Mouse (Mus musculus) heart, embryonic 11.5 days (tissue): ENCODE results near the gene Cabp1. TPM values are rescaled to one million over a fixed set of nuclear protein-coding genes. Genes with fewer than 3 reads are reported as not detected.
A peak's percentile ranks its signal among the peaks of the same experiment; 100 is the strongest.
"Not testable (repeated sequence)": the region's sequence is repeated elsewhere in the genome, so short reads cannot be mapped to it uniquely, and the experiment has no call there.

Experiments used
- ATAC-seq: fragments of 200-750 bp; cut with Nextera tagmentation; replicated peaks from 2 replicates; pipeline ENCODE4 v1.8.0; 2017; ENCODE audit warnings: moderate library complexity; ENCODE audit not compliant: insufficient number of reproducible peaks, low FRiP score, low TSS enrichment
- H3K27ac ChIP-seq: fragments of 300-500 bp; sonication (generic); 2 replicates; pipeline ENCODE4 v1.5.1; 2014; ENCODE audit warnings: mild to moderate bottlenecking, low read depth, low read length
- H3K27me3 ChIP-seq: fragments of 300-500 bp; sonication (generic); 2 replicates; pipeline ENCODE4 v1.6.1; 2014; ENCODE audit warnings: mild to moderate bottlenecking, low read length, mixed read lengths; ENCODE audit not compliant: control insufficient read depth, insufficient read depth
- H3K36me3 ChIP-seq: fragments of 300-500 bp; sonication (generic); 2 replicates; pipeline ENCODE4 v1.6.1; 2014; ENCODE audit warnings: mild to moderate bottlenecking, low read length, moderate library complexity, mixed read lengths; ENCODE audit not compliant: control insufficient read depth, insufficient read depth
- H3K4me1 ChIP-seq: fragments of 300-500 bp; sonication (generic); 2 replicates; pipeline ENCODE4 v1.6.1; 2014; ENCODE audit warnings: low read length; ENCODE audit not compliant: control insufficient read depth, insufficient read depth
- H3K4me2 ChIP-seq: fragments of 300-500 bp; sonication (generic); 2 replicates; pipeline ENCODE4 v1.6.1; 2014; ENCODE audit warnings: mild to moderate bottlenecking, moderate library complexity
- H3K4me3 ChIP-seq: fragments of 300-500 bp; sonication (generic); 2 replicates; pipeline ENCODE4 v1.5.1; 2014; ENCODE audit warnings: low read depth, low read length
- H3K9ac ChIP-seq: fragments of 300-500 bp; sonication (generic); 2 replicates; pipeline ENCODE4 v1.6.1; 2014; ENCODE audit warnings: mild to moderate bottlenecking, low read depth, low read length, moderate library complexity
- H3K9me3 ChIP-seq: fragments of 300-500 bp; sonication (generic); replicated peaks from 2 replicates; pipeline ENCODE4 v1.6.1; 2016; ENCODE audit warnings: low read length; ENCODE audit not compliant: control insufficient read depth
- WGBS: fragments of 180-500 bp; shearing (Covaris S2); extraction: QIAGEN DNeasy Blood & Tissue Kit; methylation state at CpG from one replicate; pipeline ENCODE4 v1.1.7; 2014; ENCODE audit not compliant: insufficient replicate concordance; 5-methylcytosine and 5-hydroxymethylcytosine counted together
- polyA plus RNA-seq: library from polyadenylated mRNA; unstranded; fragments of >200 nt; fragmentation: Nextera tagmentation; extraction: Ambion mirVana; gene quantifications from 2 replicates; pipeline ENCODE4 v1.2.1, GENCODE M21; 2014

Gene Cabp1
- polyA plus RNA-seq, 1 experiment from 2014 or later, result 0.63 TPM

DNA sequence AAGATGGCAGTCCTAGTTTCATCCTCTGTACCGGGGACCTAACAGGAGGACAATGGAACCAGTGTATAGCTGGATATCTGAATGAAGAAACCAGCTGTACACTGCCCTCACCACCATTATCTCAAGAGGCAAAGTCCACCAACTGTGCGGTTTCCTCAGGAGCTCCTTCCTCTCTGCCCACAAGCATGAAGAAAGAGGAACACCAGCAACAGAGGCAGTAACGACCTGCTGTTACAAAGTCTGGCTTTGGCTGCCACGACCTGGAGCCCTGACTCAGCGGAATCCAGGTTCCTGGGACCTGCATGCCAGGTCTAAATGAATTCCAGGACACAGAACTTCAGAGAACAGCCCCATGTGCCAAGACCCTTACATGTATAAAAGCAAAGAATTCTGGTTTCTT lies 38.4 kb downstream of the Cabp1 start:
- H3K4me1 ChIP-seq, result peaks cover 54% of the 10 kb centered on the region

DNA sequence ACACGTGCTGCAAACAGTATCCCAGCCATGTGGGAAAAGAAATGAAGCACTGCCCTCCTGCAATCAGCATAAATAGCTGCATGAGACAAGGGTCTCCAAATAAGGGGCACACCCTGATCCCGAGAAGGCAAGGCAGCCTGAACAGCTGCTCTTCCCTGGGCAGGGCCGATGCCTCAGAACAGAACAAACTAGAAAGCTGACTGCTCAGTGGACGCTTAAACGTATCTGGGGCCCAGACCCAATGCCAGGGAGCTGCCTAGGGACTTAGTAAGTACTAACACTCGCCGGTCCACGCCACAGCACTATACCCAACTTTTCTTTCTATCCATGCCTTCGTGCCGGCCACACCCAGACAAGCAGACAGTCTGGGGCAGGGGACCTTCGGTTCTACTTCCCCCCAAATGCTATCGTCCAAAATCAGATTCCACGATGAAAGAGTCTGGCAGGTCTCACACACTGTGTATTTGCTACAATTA lies 39.0 kb downstream of the Cabp1 start:
- Histone ChIP-seq H3K4me2 (peak overlapping the region; percentile 75), H3K36me3 (peaks cover 6% of the 10 kb centered on the region), H3K9ac (peak overlapping the region; percentile 97), H3K9me3 (no peaks in the 10 kb centered on the region), H3K4me1 (peaks cover 54% of the 10 kb centered on the region), H3K27me3 (no peaks in the 10 kb centered on the region), H3K4me3 (peak overlapping the region; percentile 100), H3K27ac (no peak overlapping the region)
- ATAC-seq, result no peak
- 60% methylated on average over 13 of the region's 13 CpGs for WGBS

More for the DNA sequence above, 38.4 kb downstream of the Cabp1 start:
- peak overlapping the region; percentile 75 for H3K4me2 ChIP-seq
- peak overlapping the region; percentile 24; the same call in 1 of the 2 replicates for H3K27ac ChIP-seq
- H3K9ac ChIP-seq, result peak overlapping the region; percentile 97
- WGBS, result 29% methylated on average over 5 of the region's 5 CpGs
- no peak for ATAC-seq
- no peaks in the 10 kb centered on the region for H3K9me3 ChIP-seq
- H3K4me3 ChIP-seq, result peak overlapping the region; percentile 100
- no peaks in the 10 kb centered on the region for H3K36me3 ChIP-seq
- H3K27me3 ChIP-seq, result no peaks in the 10 kb centered on the region

DNA sequence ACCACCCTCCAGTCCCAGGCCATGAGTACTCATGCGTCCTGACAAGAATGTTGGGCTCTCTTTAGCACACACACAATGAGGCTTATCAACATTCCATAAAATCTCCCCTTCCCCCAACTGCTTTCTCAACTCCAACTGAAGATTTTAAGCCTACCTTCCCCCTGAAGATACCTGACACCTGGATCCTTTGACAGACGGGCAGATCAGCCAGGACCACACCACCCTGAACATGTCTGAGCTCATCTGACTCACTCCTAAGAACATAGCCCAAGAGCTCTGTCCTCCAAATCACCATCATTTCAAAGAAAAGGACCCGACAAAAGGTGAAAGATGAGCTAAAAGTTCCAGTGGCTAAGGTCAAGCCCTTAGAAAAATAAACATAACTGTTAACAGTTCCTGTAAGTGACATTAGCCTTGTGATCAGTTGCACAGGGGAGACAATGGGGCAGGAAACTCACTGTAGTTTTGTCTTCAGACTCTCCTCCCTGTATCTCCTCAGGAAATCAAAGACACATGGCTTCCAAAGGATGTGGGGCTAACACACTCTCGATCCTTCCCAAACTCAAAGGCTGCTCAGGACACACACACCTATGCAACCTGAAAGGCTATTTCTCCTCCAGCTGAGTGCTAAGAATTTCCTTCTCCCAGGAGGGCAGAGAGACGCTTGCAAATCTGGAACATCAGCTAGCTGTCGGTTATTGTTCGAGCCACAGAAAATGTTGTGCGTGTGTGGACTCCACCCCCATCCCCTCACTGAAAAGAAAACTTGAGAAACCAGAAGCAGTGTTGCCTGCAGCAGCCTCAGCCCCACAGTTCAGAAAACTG lies 41.8 kb downstream of the Cabp1 start:
- Histone ChIP-seq H3K4me1 (peaks cover 51% of the 10 kb centered on the region), H3K36me3 (peaks cover 32% of the 10 kb centered on the region), H3K4me3 (no peak overlapping the region), H3K4me2 (peak overlapping the region; percentile 22; the same call in 1 of the 2 replicates), H3K9me3 (no peaks in the 10 kb centered on the region), H3K27me3 (no peaks in the 10 kb centered on the region), H3K27ac (peak overlapping the region; percentile 71), H3K9ac (0 out of 2 replicates have a peak overlapping the region, but pooled peaks have one; percentile 35)
- WGBS, result 28% methylated on average over 8 of the region's 8 CpGs
- no peak for ATAC-seq

DNA sequence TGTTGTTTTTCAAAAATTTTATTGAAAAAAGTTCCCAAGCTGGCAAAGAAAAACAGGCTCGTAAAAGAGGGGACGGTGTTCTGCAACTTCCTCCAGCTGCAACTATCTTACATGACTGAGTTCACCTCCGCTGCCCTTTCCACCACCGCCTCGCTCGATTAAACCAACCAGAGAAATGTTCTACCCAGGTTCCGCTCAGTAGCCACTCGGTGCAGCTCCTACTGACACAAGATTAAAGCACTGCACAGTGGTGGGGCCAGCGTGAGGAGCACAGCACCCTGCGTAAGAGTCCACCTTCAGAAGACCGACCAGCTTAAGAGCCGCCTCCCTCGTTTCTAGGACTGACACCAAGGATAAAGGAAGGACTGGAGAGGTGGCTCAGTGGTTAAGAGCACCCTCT lies 42.7 kb downstream of the Cabp1 start:
- no peak overlapping the region for H3K4me3 ChIP-seq
- peaks cover 49% of the 10 kb centered on the region for H3K4me1 ChIP-seq
- no peak overlapping the region for H3K4me2 ChIP-seq
- no peak overlapping the region for H3K27ac ChIP-seq
- H3K36me3 ChIP-seq, result peaks cover 36% of the 10 kb centered on the region
- H3K27me3 ChIP-seq, result no peaks in the 10 kb centered on the region
- WGBS, result 88% methylated on average over 13 of the region's 13 CpGs
- H3K9me3 ChIP-seq, result no peaks in the 10 kb centered on the region
- no peak overlapping the region for H3K9ac ChIP-seq
- ATAC-seq, result no peak

DNA sequence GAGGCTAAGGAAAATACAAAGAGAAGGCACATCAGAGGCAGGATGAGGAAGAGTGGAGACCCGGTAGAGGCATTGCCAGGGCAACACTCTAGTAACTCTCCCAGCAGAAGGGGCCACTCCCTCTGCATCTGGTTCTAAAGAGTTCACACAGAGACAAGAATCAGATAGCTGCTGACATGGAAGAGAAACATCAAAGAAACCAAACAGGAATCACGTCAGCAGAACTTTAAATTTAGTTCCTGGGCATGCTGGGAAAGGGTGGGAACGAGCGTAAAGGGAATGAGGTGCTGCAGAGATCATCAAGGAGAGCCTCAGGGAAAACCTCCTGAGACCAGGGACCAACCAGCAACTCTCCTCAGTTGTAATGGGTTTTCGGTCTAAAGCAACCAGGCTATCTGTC lies 43.2 kb downstream of the Cabp1 start:
- WGBS, result 64% methylated on average over 5 of the region's 5 CpGs
- no peak overlapping the region for H3K4me2 ChIP-seq
- H3K36me3 ChIP-seq, result peaks cover 36% of the 10 kb centered on the region
- no peak for ATAC-seq
- no peaks in the 10 kb centered on the region for H3K27me3 ChIP-seq
- no peak overlapping the region for H3K9ac ChIP-seq
- H3K4me3 ChIP-seq, result no peak overlapping the region
- no peaks in the 10 kb centered on the region for H3K9me3 ChIP-seq
- H3K27ac ChIP-seq, result no peak overlapping the region
- peaks cover 45% of the 10 kb centered on the region for H3K4me1 ChIP-seq

DNA sequence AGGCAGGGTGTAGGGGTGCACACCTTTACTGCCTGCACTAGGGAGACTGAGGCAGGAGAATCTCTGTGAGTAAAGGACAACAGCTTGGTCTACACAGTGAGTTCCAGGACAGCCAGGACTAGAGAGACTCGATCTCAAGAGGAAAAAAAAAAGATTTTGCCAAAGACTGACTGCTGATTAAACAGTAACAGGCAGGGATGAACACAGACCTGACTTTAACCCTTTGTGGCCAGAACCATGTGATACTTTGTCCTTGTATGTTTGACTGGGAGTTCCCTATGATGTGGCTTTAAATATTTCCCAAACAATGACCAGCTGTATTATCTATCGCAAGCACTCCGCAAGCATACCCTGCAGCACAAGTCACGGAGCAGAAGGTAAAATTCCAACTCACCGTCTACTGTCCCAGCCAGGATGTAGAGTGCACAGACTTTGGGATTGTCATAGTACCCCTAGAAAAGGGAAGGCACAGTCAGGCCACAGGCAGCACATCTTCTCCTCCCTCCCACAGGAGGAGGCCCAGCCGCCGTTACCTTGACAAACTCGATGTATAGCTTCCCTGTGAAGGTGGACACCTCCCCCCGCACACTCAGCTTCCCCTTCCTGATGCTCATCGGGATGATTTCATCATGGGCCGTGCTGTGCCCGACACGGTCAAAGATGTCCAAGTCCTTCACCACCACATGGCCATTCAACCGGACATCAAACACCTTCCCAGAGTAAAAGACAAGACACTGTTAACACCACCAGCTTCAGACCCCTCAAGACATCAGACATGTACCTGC lies 44.3 kb downstream of the Cabp1 start:
- Histone ChIP-seq H3K36me3 (peaks cover 36% of the 10 kb centered on the region), H3K9me3 (no peaks in the 10 kb centered on the region), H3K27ac (no peak overlapping the region), H3K4me2 (no peak overlapping the region), H3K4me1 (peaks cover 33% of the 10 kb centered on the region), H3K27me3 (no peaks in the 10 kb centered on the region), H3K4me3 (no peak overlapping the region), H3K9ac (no peak overlapping the region)
- 94% methylated on average over 14 of the region's 14 CpGs for WGBS
- no peak for ATAC-seq

DNA sequence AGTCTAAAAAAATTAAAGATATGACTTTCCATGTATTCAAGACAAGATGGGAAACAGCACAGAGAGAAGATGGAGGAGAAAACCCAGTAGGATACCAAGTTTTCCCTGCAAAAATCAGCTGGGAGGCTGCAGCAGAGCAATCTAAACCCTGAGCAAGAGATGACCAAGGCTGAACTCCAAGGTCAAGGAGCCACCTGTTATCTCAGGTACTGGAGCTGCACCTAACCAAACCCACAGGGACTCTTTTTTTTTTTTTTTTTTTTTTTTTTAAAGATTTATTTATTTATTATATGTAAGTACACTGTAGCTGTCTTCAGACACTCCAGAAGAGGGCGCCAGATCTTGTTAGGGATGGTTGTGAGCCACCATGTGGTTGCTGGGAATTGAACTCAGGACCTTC lies 45.3 kb downstream of the Cabp1 start:
- Histone ChIP-seq H3K4me1 (peaks cover 24% of the 10 kb centered on the region), H3K36me3 (peaks cover 39% of the 10 kb centered on the region)
- H3K4me2 ChIP-seq, H3K9ac ChIP-seq, H3K27ac ChIP-seq, H3K27me3 ChIP-seq, ATAC-seq, H3K4me3 ChIP-seq, H3K9me3 ChIP-seq: not testable (repeated sequence)
- WGBS, result no CpG with 5 or more reads among the region's 1 CpGs

DNA sequence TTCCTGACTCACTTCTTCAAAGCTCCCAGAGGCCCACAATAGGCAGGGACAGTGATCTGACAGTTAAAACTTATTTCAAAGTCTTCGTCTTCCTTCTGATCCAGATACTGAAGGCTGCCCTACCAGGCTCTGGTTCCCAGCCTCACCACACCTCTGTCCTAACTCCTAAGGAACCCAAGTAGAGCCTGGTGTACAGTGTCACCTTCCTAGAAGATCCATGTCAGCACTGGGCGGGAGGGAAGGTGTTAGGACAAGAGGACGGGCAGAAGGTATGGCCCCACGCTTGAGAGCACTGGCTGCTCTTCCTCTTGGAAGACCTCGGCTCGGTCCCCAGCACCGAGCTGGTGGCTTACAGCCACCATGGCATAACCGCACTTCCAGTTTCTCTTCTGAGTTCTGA lies 45.8 kb downstream of the Cabp1 start:
- Histone ChIP-seq H3K9me3 (no peaks in the 10 kb centered on the region), H3K9ac (no peak overlapping the region), H3K27ac (no peak overlapping the region), H3K4me1 (peaks cover 21% of the 10 kb centered on the region), H3K4me3 (no peak overlapping the region), H3K36me3 (peaks cover 40% of the 10 kb centered on the region), H3K4me2 (no peak overlapping the region), H3K27me3 (no peaks in the 10 kb centered on the region)
- ATAC-seq, result no peak
- 90% methylated on average over 8 of the region's 8 CpGs for WGBS
